In genomic region chr1:141813315-141814158, GRCm38 (mm10) we compare ENCODE assay signal across 25 mouse cellular contexts.
DNase-seq lines count a peak whose midpoint lies in the region; ATAC-seq lines count a peak whose summit lies in the region.
"Had no signal": no experiment of that assay in that cellular context is flagged by ENCODE, and none has a peak within 500 bp of the region (broad histone marks: within the 10 kb centered on the region; RNA-seq: fewer than 3 reads in every experiment).

No protein-coding gene starts in this region.

- ATAC-seq in forebrain, embryonic 15.5 days (replicated peaks) = peak; percentile 43; the same call in 1 of the 2 replicates
- ATAC-seq in forebrain, embryonic 11.5 days (replicated peaks; ENCODE audit: low FRiP score) = no peak
- ATAC-seq: activated CD4-positive, CD25-positive, alpha-beta regulatory T cell, adult 4 months; hindbrain, embryonic 16.5 days; inflammation-experienced regulatory T-cells, adult 6 months; intestine, postnatal 0 days; Patski had no signal

- H3K27me3 ChIP-seq in forebrain, embryonic 15.5 days = no peaks in the 10 kb centered on the region
- H3K27me3 ChIP-seq in forebrain, embryonic 11.5 days (ENCODE audit: control insufficient read depth, insufficient read depth, low read length) = no peaks in the 10 kb centered on the region
- H3K27me3 ChIP-seq: CH12.LX; hindbrain, embryonic 12.5 days; Patski had no signal

- no peak overlapping the region for H3K4me2 ChIP-seq in forebrain, embryonic 15.5 days (replicated peaks)
- no peak overlapping the region for H3K4me2 ChIP-seq in forebrain, embryonic 11.5 days (ENCODE audit: low read depth, low read length, severe bottlenecking)
- H3K4me2 ChIP-seq: hindbrain, embryonic 12.5 days had no signal

- H3K27ac ChIP-seq in forebrain, embryonic 15.5 days (replicated peaks) = peak overlapping the region; percentile 63
- H3K27ac ChIP-seq in forebrain, embryonic 11.5 days (ENCODE audit: low read depth, low read length) = no peak overlapping the region
- H3K27ac ChIP-seq: embryonic facial prominence, embryonic 10.5 days; heart, embryonic 10.5 days; hindbrain, embryonic 12.5 days had no signal

- H3K36me3 ChIP-seq in forebrain, embryonic 15.5 days = no peaks in the 10 kb centered on the region
- no peaks in the 10 kb centered on the region for H3K36me3 ChIP-seq in forebrain, embryonic 11.5 days (ENCODE audit: control insufficient read depth, insufficient read depth, low read length)
- H3K36me3 ChIP-seq: embryonic facial prominence, embryonic 10.5 days; heart, embryonic 10.5 days; hindbrain, embryonic 12.5 days had no signal

- H3K4me1 ChIP-seq in forebrain, embryonic 15.5 days = no peaks in the 10 kb centered on the region
- no peaks in the 10 kb centered on the region for H3K4me1 ChIP-seq in forebrain, embryonic 11.5 days (replicated peaks; ENCODE audit: control insufficient read depth, insufficient read depth, low read length)
- H3K4me1 ChIP-seq: embryonic facial prominence, embryonic 10.5 days; heart, embryonic 10.5 days; hindbrain, embryonic 12.5 days had no signal

- H3K9me3 ChIP-seq in forebrain, embryonic 15.5 days = no peaks in the 10 kb centered on the region
- H3K9me3 ChIP-seq in forebrain, embryonic 11.5 days (ENCODE audit: control insufficient read depth, low read length) = no peaks in the 10 kb centered on the region
- H3K9me3 ChIP-seq: embryonic facial prominence, embryonic 10.5 days; heart, embryonic 10.5 days; hindbrain, embryonic 12.5 days had no signal

- no peak overlapping the region for H3K4me3 ChIP-seq in forebrain, embryonic 15.5 days
- H3K4me3 ChIP-seq in forebrain, embryonic 11.5 days (ENCODE audit: low read depth, low read length) = no peak overlapping the region
- H3K4me3 ChIP-seq: embryonic facial prominence, embryonic 10.5 days; erythroblast, embryonic 14.5 days; heart, embryonic 10.5 days; hindbrain, embryonic 12.5 days had no signal

- no peak overlapping the region for H3K9ac ChIP-seq in forebrain, embryonic 15.5 days (replicated peaks)
- H3K9ac ChIP-seq in forebrain, embryonic 11.5 days (ENCODE audit: low read length) = no peak overlapping the region
- H3K9ac ChIP-seq: hindbrain, embryonic 12.5 days had no signal

- WGBS in forebrain, embryonic 15.5 days = 79% methylated on average over 1 of the region's 1 CpGs
- 97% methylated on average over 1 of the region's 1 CpGs for WGBS in forebrain, embryonic 11.5 days

- DNase-seq in forebrain, embryonic 11.5 days (ENCODE audit: low spot score) = no peak
- DNase-seq in left cerebral cortex, adult 11 months (ENCODE audit: low spot score) = peak; percentile 4
- DNase-seq in left cerebral cortex, adult 18-20 months (ENCODE audit: low spot score in 2 of 2) = no peak
- peak; percentile 59 for DNase-seq in brain, embryonic 18.5 days (ENCODE audit: low read depth, low spot score)
- DNase-seq in telencephalon, adult 2 months (ENCODE audit: low read depth, low spot score) = peak; percentile 79
- no peak for DNase-seq in cerebellum, postnatal 14 days
- DNase-seq: adrenal gland, postnatal 14 days; cerebellum, adult 11-12 months; cerebellum, adult 9-10 months; cerebellum, postnatal 36 days; gastrocnemius, postnatal 10 days; heart, adult 18-20 months; heart, postnatal 10 days; heart, postnatal 4 days had no signal

Comparison
In these comparisons a context has a peak if more than half of its experiments do, and no peak if none do; other contexts are left out.
1. DNase-seq: peak in left cerebral cortex, adult 11 months (single experiment), brain, embryonic 18.5 days (single experiment) and telencephalon, adult 2 months (single experiment); none in forebrain, embryonic 11.5 days (single experiment), left cerebral cortex, adult 18-20 months (0 of 2) and cerebellum, postnatal 14 days (0 of 2).